Mouse (Mus musculus) bone marrow macrophage, adult 2 months (primary cell): ENCODE measurements around the gene Tstd1.

ENCODE experiments used
- CTCF ChIP-seq: IDR thresholded peaks from 2 replicates; pipeline ENCODE4 v1.5.1; 2012; ENCODE audit warnings: low read depth, mild to moderate bottlenecking, low read length, moderate library complexity
- POLR2A ChIP-seq: IDR thresholded peaks from 2 replicates; pipeline ENCODE4 v1.6.1; 2012; ENCODE audit warnings: mild to moderate bottlenecking, low read depth, low read length, borderline replicate concordance

GRCm38 (mm10) chr1:171452923-171453322, 34.3 kb downstream of the Tstd1 start:
- TF ChIP-seq CTCF, result no peak
- TF ChIP-seq POLR2A, result no peak
